In genomic region chr5:27035291-27035690, GRCm38 (mm10) we compare ENCODE assay signal across 13 mouse cellular contexts.
DNase-seq lines count a peak whose midpoint lies in the region.
"Had no signal": no experiment of that assay in that cellular context is flagged by ENCODE, and none has a peak within 500 bp of the region (broad histone marks: within the 10 kb centered on the region; RNA-seq: fewer than 3 reads in every experiment).

No protein-coding gene starts in this region.

- peak; percentile 47 for DNase-seq in embryo, embryonic 10.5 days (ENCODE audit: low spot score)
- DNase-seq in embryo, embryonic 9.5 days (ENCODE audit: extremely low spot score), result no peak
- DNase-seq in kidney, postnatal 10 days, result peak; percentile 6
- no peak for DNase-seq in kidney, adult 9 months
- DNase-seq in NIH3T3 (ENCODE audit: low read depth), result peak; percentile 21
- peak; percentile 20 for DNase-seq in hindlimb bud, embryonic 11.5 days (ENCODE audit: extremely low spot score, low read depth, low spot score)
- DNase-seq in left cerebral cortex, adult 11 months (ENCODE audit: low spot score), result no peak
- DNase-seq: heart, adult 2 months; heart, postnatal 4 days; kidney, adult 18-20 months; liver; spleen, adult 18-20 months; thymus, postnatal 14 days had no signal

Comparison
In these comparisons a context has a peak if more than half of its experiments do, and no peak if none do; other contexts are left out.
1. DNase-seq: peak in embryo, embryonic 10.5 days (single experiment), kidney, postnatal 10 days (single experiment), NIH3T3 (single experiment) and hindlimb bud, embryonic 11.5 days (single experiment); none in embryo, embryonic 9.5 days (single experiment), kidney, adult 9 months (single experiment) and left cerebral cortex, adult 11 months (single experiment).